Mouse (Mus musculus): ENCODE measurements around the gene Rfx2.
A peak's percentile ranks its signal among the peaks of the same experiment; 100 is the strongest.

Rfx2 gene

GRCm38 (mm10) chr17:56778779-56779362 lies 51.9 kb downstream of the Rfx2 start:
- no peak for DNase-seq

GRCm38 (mm10) chr17:56777568-56777967 lies 53.2 kb downstream of the Rfx2 start:
- no peak for DNase-seq

- DNase-seq = no peak
Observed at GRCm38 (mm10) chr17:56769950-56770349, 60.9 kb downstream of the Rfx2 start, which contains the start of gene Prr22. Gene Prr22, plus strand, starts transcription at chr17:56770250.

- no peak for DNase-seq
Observed at GRCm38 (mm10) chr17:56768941-56769340, 61.9 kb downstream of the Rfx2 start.

GRCm38 (mm10) chr17:56767531-56768135 lies 63.2 kb downstream of the Rfx2 start:
- DNase-seq = no peak

- DNase-seq = no peak
Observed at GRCm38 (mm10) chr17:56766631-56767405, 64.0 kb downstream of the Rfx2 start.

GRCm38 (mm10) chr17:56765431-56765830 lies 65.4 kb downstream of the Rfx2 start:
- no peak for DNase-seq

GRCm38 (mm10) chr17:56764474-56765354 lies 66.1 kb downstream of the Rfx2 start, which contains the start of gene Dus3l:
Gene Dus3l, plus strand, starts transcription at chr17:56764757.
- DNase-seq = peak; percentile 93

GRCm38 (mm10) chr17:56763741-56764250 lies 67.0 kb downstream of the Rfx2 start:
- DNase-seq = no peak

GRCm38 (mm10) chr17:56762769-56763731 lies 67.8 kb downstream of the Rfx2 start:
- no peak for DNase-seq

GRCm38 (mm10) chr17:56761991-56762410 lies 68.8 kb downstream of the Rfx2 start:
- peak; percentile 89 for DNase-seq

- no peak for DNase-seq
Observed at GRCm38 (mm10) chr17:56761077-56761476, 69.7 kb downstream of the Rfx2 start.

- DNase-seq = no peak
Observed at GRCm38 (mm10) chr17:56759261-56759660, 71.6 kb downstream of the Rfx2 start.

GRCm38 (mm10) chr17:56758132-56758531 lies 72.7 kb downstream of the Rfx2 start:
- DNase-seq = peak; percentile 67

- DNase-seq = no peak
Observed at GRCm38 (mm10) chr17:56757416-56758123, 73.2 kb downstream of the Rfx2 start, which contains the start of gene Nrtn. Gene Nrtn, minus strand, starts transcription at chr17:56757530.

GRCm38 (mm10) chr17:56756703-56757399 lies 74.0 kb downstream of the Rfx2 start:
- DNase-seq = no peak

- DNase-seq = no peak
Observed at GRCm38 (mm10) chr17:56754271-56755185, 76.3 kb downstream of the Rfx2 start.

GRCm38 (mm10) chr17:56753452-56753851 lies 77.4 kb downstream of the Rfx2 start:
- DNase-seq = no peak
